Comparison of ENCODE assay signal across 8 mouse cellular contexts in the genomic region with DNA sequence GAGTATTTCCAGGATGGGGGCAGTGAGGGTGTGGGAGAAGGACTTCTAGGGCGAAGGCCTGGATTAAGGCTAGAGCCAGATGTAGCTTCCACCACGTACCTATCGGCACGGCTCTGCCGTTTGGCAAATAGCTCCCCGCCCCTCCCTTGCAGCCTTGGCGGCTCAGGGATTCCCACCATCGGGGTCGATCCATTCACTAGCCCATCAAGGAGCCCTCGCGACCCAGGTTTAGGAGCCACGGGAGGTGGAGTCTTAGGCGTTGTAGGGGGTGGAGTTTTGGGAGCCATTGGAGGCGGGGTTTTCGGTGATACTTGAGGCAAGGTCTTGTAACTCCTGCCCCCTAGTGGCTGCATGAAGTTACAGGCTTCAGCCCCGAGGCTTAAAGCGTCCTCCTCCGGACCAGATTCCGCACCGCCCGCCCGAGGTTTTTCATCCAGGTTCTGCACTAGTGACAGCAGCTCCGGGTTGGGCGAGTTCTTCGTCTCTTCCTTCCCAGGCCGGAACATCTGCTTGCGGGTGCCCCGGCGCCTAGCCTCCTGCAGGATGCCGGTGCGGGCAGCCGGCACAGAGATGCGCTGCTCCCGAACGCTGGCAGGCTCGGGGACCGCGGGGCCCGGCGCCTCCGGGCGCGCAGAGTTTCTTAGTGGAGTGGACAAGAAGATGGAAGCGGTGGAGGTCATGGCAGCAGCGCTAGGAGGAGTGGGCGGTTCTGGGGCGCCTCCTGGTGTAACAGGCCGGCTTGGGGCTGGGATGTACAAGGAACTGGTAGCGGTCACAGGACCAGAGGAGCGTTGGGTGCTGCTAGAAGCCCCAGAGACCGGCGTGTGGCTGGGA. TPM values are rescaled to one million over a fixed set of nuclear protein-coding genes. Genes with fewer than 3 reads are reported as not detected.
DNase-seq lines count a peak whose midpoint lies in the region; ATAC-seq lines count a peak whose summit lies in the region.

No protein-coding gene starts in this region.

- peaks cover 27% of the 10 kb centered on the region for H3K36me3 ChIP-seq in heart, embryonic 14.5 days (ENCODE audit: control insufficient read depth, insufficient read depth, low read length)
- no peaks in the 10 kb centered on the region for H3K36me3 ChIP-seq in liver, embryonic 13.5 days
- H3K36me3 ChIP-seq in stomach, embryonic 16.5 days (ENCODE audit: control insufficient read depth, insufficient read depth, low read length) = no peaks in the 10 kb centered on the region

- H3K27ac ChIP-seq in brown adipose tissue, adult 24 weeks (replicated peaks; ENCODE audit: low read depth, low read length) = no peak overlapping the region
- H3K27ac ChIP-seq in heart, embryonic 14.5 days (replicated peaks in 1 of 2; ENCODE audit: control insufficient read depth in 1 of 2, insufficient read depth in 1 of 2, low read depth in 2 of 2, low read length in 2 of 2) = peak overlapping the region; percentile 98 to 99
- peak overlapping the region; percentile 47 for H3K27ac ChIP-seq in liver, embryonic 13.5 days
- peak overlapping the region; percentile 95 for H3K27ac ChIP-seq in stomach, embryonic 16.5 days (ENCODE audit: low read length)

- H3K9me3 ChIP-seq in heart, embryonic 14.5 days (ENCODE audit: control insufficient read depth, low read length) = no peaks in the 10 kb centered on the region
- H3K9me3 ChIP-seq in liver, embryonic 13.5 days (replicated peaks) = no peaks in the 10 kb centered on the region
- no peaks in the 10 kb centered on the region for H3K9me3 ChIP-seq in stomach, embryonic 16.5 days (replicated peaks; ENCODE audit: control insufficient read depth, low read length)

- H3K4me2 ChIP-seq in heart, embryonic 14.5 days (ENCODE audit: low read length) = peak overlapping the region; percentile 91
- peak overlapping the region; percentile 86 for H3K4me2 ChIP-seq in liver, embryonic 13.5 days
- H3K4me2 ChIP-seq in stomach, embryonic 16.5 days (ENCODE audit: low read depth, low read length) = peak overlapping the region; percentile 94

- H3K4me1 ChIP-seq in brown adipose tissue, adult 24 weeks (ENCODE audit: control insufficient read depth, insufficient read depth, insufficient read length, low read length) = no peaks in the 10 kb centered on the region; the same call in 1 of the 2 replicates
- peaks cover 16 to 33% of the 10 kb centered on the region in 2 experiments for H3K4me1 ChIP-seq in heart, embryonic 14.5 days (ENCODE audit: control insufficient read depth in 2 of 2, insufficient read depth in 2 of 2, low read length in 2 of 2)
- peaks cover 19% of the 10 kb centered on the region for H3K4me1 ChIP-seq in liver, embryonic 13.5 days (replicated peaks)
- peaks cover 16% of the 10 kb centered on the region for H3K4me1 ChIP-seq in stomach, embryonic 16.5 days (ENCODE audit: control insufficient read depth, insufficient read depth, low read length)

- no peaks in the 10 kb centered on the region for H3K27me3 ChIP-seq in heart, embryonic 14.5 days (ENCODE audit: control insufficient read depth, insufficient read depth, low read length)
- peaks cover 47% of the 10 kb centered on the region for H3K27me3 ChIP-seq in liver, embryonic 13.5 days
- peaks cover 3% of the 10 kb centered on the region; the same call in 1 of the 2 replicates for H3K27me3 ChIP-seq in stomach, embryonic 16.5 days (ENCODE audit: control insufficient read depth, insufficient read depth, low read length)

- 1% methylated on average over 52 of the region's 52 CpGs for WGBS in heart, embryonic 14.5 days
- 2% methylated on average over 52 of the region's 52 CpGs for WGBS in liver, embryonic 13.5 days (ENCODE audit: insufficient replicate concordance)
- 2% methylated on average over 52 of the region's 52 CpGs for WGBS in stomach, embryonic 16.5 days

- peak overlapping the region; percentile 74 for H3K4me3 ChIP-seq in brown adipose tissue, adult 24 weeks (ENCODE audit: insufficient read depth, low read depth, low read length)
- H3K4me3 ChIP-seq in heart, embryonic 14.5 days (ENCODE audit: control insufficient read depth in 1 of 2, insufficient read depth in 1 of 2, low read depth in 1 of 2, low read length in 2 of 2) = peak overlapping the region; percentile 58 to 67
- peak overlapping the region; percentile 65 for H3K4me3 ChIP-seq in liver, embryonic 13.5 days (replicated peaks)
- H3K4me3 ChIP-seq in stomach, embryonic 16.5 days (replicated peaks; ENCODE audit: low read length) = peak overlapping the region; percentile 77

- peak; percentile 97 for DNase-seq in CD4-positive, CD25-positive, alpha-beta regulatory T cell, adult 2 months (ENCODE audit: low read depth, low spot score)
- peak; percentile 49 for DNase-seq in fat pad, adult 2 months (ENCODE audit: extremely low read depth, low read depth, low spot score)
- peak; percentile 95 for DNase-seq in kidney, postnatal 14 days
- DNase-seq in liver, embryonic 13.5 days = peak; percentile 89
- peak; percentile 91 for DNase-seq in neural tube, embryonic 10.5 days (ENCODE audit: extremely low spot score, low spot score)

- peak overlapping the region; percentile 92 for H3K9ac ChIP-seq in heart, embryonic 14.5 days (ENCODE audit: low read length)
- peak overlapping the region; percentile 75 for H3K9ac ChIP-seq in liver, embryonic 13.5 days
- H3K9ac ChIP-seq in stomach, embryonic 16.5 days (ENCODE audit: low read length) = peak overlapping the region; percentile 90

- ATAC-seq in heart, embryonic 14.5 days (ENCODE audit: insufficient number of reproducible peaks, insufficient read depth, low FRiP score, low read depth) = peak; percentile 41
- ATAC-seq in liver, embryonic 13.5 days (ENCODE audit: low read depth) = peak; percentile 84
- peak; percentile 88 for ATAC-seq in stomach, embryonic 16.5 days (ENCODE audit: insufficient read depth, low FRiP score)

RNA-seq across cellular contexts. Expression of a gene that starts 4.7 kb away (rescaled TPM):
- polyA plus RNA-seq in brown adipose tissue, adult 24 weeks (2012; ENCODE audit: insufficient read depth, insufficient read length, missing spikeins) = 27.3 and 47.5 TPM in 2 replicates
- 18.5 and 20.2 TPM in 2 replicates for polyA plus RNA-seq in heart, embryonic 14.5 days (2014; fragmentation: Nextera tagmentation; extraction: Ambion mirVana)
- 0.10 and 0.29 TPM in 2 replicates for polyA plus RNA-seq in liver, embryonic 13.5 days (2015; fragmentation: Nextera tagmentation; extraction: Ambion mirVana)
- 1.4 and 29.8 TPM in 2 replicates for polyA plus RNA-seq in stomach, embryonic 16.5 days (2015; fragmentation: Nextera tagmentation; extraction: Ambion mirVana)

RNA-seq across cellular contexts. Expression of a gene that starts 7.1 kb away (rescaled TPM):
- 0.63 and 1.8 TPM in 2 replicates for polyA plus RNA-seq in brown adipose tissue, adult 24 weeks (2012; ENCODE audit: insufficient read depth, insufficient read length, missing spikeins)
- polyA plus RNA-seq in heart, embryonic 14.5 days (2014; fragmentation: Nextera tagmentation; extraction: Ambion mirVana) = 153 and 172 TPM in 2 replicates
- polyA plus RNA-seq in liver, embryonic 13.5 days (2015; fragmentation: Nextera tagmentation; extraction: Ambion mirVana) = 0.41 and 0.51 TPM in 2 replicates
- polyA plus RNA-seq in stomach, embryonic 16.5 days (2015; fragmentation: Nextera tagmentation; extraction: Ambion mirVana) = 0.36 and 5.1 TPM in 2 replicates

RNA-seq across cellular contexts. Expression of a gene that starts 13.1 kb away (rescaled TPM):
- polyA plus RNA-seq in brown adipose tissue, adult 24 weeks (2012; ENCODE audit: insufficient read depth, insufficient read length, missing spikeins) = 27.2 and 38.4 TPM in 2 replicates
- 69.2 and 75.7 TPM in 2 replicates for polyA plus RNA-seq in heart, embryonic 14.5 days (2014; fragmentation: Nextera tagmentation; extraction: Ambion mirVana)
- 30.2 and 38.4 TPM in 2 replicates for polyA plus RNA-seq in liver, embryonic 13.5 days (2015; fragmentation: Nextera tagmentation; extraction: Ambion mirVana)
- polyA plus RNA-seq in stomach, embryonic 16.5 days (2015; fragmentation: Nextera tagmentation; extraction: Ambion mirVana) = 90.5 and 110 TPM in 2 replicates

RNA-seq across cellular contexts. Expression of a gene that starts 20.2 kb away (rescaled TPM):
- polyA plus RNA-seq in brown adipose tissue, adult 24 weeks (2012; ENCODE audit: insufficient read depth, insufficient read length, missing spikeins) = 1.5 and 2.0 TPM in 2 replicates
- 5.5 and 6.1 TPM in 2 replicates for polyA plus RNA-seq in heart, embryonic 14.5 days (2014; fragmentation: Nextera tagmentation; extraction: Ambion mirVana)
- 1.0 and 1.2 TPM in 2 replicates for polyA plus RNA-seq in liver, embryonic 13.5 days (2015; fragmentation: Nextera tagmentation; extraction: Ambion mirVana)
- polyA plus RNA-seq in stomach, embryonic 16.5 days (2015; fragmentation: Nextera tagmentation; extraction: Ambion mirVana) = 6.4 and 7.4 TPM in 2 replicates

RNA-seq across cellular contexts. Expression of a gene that starts 33.7 kb away (rescaled TPM):
- 1.6 and 3.3 TPM in 2 replicates for polyA plus RNA-seq in brown adipose tissue, adult 24 weeks (2012; ENCODE audit: insufficient read depth, insufficient read length, missing spikeins)
- polyA plus RNA-seq in heart, embryonic 14.5 days (2014; fragmentation: Nextera tagmentation; extraction: Ambion mirVana) = 16.5 and 17.8 TPM in 2 replicates
- 6.5 and 7.3 TPM in 2 replicates for polyA plus RNA-seq in liver, embryonic 13.5 days (2015; fragmentation: Nextera tagmentation; extraction: Ambion mirVana)
- polyA plus RNA-seq in stomach, embryonic 16.5 days (2015; fragmentation: Nextera tagmentation; extraction: Ambion mirVana) = 18.3 and 19.3 TPM in 2 replicates

Comparison
In these comparisons a context has a peak if more than half of its experiments do, and no peak if none do; other contexts are left out.
1. RNA of a gene that starts 7.1 kb away (polyA plus RNA-seq): 153 to 172 TPM in heart, embryonic 14.5 days; 0.36 to 5.1 TPM in stomach, embryonic 16.5 days, 0.63 to 1.8 TPM in brown adipose tissue, adult 24 weeks and 0.41 to 0.51 TPM in liver, embryonic 13.5 days; every median in the first group is over 10 times any median in the second.
2. Peak in every context shown above with its lines, with median percentiles within 50 percentile points of each other: DNase-seq, H3K4me3 ChIP-seq, ATAC-seq, H3K4me2 ChIP-seq and H3K9ac ChIP-seq.